Mouse (Mus musculus) heart, postnatal 0 days (tissue): Measurements from ENCODE around the gene Vmn1r3.

ENCODE experiments used
- CTCF ChIP-seq: IDR thresholded peaks from 2 replicates; pipeline ENCODE4 v1.5.1; 2016; ENCODE audit warnings: antibody characterized with exemption, control low read depth, low read depth
- EP300 ChIP-seq: IDR thresholded peaks from 2 replicates; pipeline ENCODE4 v1.6.1; 2016; ENCODE audit warnings: antibody characterized with exemption, low read depth

GRCm38 (mm10) chr4:3230908-3231684 lies 45.9 kb upstream of the Vmn1r3 start:
- TF ChIP-seq CTCF (no peak), EP300 (no peak)
